Mouse (Mus musculus) right cerebral cortex, postnatal 25 days (tissue): ENCODE data around the gene Psmd11.
"Not testable (repeated sequence)": the region's sequence is repeated elsewhere in the genome, so short reads cannot be mapped to it uniquely, and the experiment has no call there.

ENCODE experiments used
- DNase-seq: peaks from one replicate; pipeline ENCODE4 v3.0.0; 2022

Gene Psmd11

DNA sequence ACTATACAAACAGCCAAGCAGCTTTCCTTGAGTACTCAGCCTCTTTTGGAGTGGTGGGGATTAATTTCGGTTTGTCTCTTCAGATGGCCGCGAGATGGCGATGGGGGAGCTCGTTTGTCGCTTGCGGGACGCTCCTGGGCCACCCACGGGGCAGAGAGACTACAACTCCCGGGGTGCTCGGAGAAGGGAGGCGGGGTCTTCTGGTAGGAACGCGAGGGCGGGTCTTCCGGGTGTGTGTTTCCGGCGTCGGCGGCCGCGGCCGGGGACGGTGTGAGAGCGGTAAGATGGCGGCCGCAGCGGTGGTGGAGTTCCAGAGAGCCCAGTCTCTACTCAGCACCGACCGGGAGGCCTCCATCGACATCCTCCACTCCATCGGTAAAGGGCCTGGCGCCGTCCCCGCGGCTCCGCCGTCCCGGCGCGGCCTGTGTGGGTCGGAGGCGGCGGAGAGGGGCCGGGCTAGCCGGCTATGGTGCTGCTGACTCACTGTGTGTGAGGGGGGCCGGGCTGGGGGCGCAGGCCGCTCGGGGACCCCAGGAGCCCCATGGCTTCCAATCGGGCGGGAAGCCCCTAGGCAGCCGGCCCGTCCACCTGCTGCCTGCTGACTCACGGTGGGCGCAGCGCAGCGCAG lies at the start of gene Psmd11:
Gene Psmd11 (plus strand): TSS at position 235 of the 628 bp plus-strand sequence.
- DNase-seq: peak; percentile 96

DNA sequence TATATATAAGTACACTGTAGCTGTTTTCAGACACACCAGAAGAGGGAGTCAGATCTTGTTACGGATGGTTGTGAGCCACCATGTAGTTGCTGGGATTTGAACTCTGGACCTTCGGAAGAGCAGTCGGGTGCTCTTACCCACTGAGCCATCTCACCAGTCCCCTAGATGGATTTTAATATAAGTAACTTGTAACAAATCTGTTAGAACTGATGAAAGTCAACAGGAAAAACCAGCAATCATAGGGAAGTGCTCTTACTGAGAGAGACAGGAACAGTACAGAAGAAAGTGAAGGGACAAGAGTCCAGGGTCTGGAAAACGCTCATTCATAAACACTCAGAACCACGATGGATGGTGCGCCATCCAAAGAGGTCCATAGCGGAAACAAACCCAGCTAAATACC lies 49.2 kb upstream of the Psmd11 start:
- DNase-seq: not testable (repeated sequence)

DNA sequence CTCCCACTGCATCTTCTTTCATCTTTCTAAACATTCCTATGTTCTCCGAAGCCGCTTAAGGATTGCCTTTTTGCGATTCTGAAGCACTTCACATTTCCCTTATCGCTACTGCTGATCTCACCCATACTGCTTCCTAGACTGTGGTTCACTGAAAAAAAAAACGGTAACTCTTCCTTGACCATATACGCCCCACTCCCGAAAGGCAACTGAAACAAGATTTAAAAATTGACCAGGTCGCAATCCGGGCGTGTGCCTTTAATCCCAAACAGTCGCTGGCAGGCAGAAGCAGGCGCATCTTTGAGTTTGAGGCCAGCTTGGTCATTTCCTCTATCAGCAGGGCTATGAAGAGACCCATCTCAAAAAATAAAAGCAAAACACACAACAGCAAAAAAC lies 45.8 kb upstream of the Psmd11 start:
- DNase-seq: peak; percentile 40

DNA sequence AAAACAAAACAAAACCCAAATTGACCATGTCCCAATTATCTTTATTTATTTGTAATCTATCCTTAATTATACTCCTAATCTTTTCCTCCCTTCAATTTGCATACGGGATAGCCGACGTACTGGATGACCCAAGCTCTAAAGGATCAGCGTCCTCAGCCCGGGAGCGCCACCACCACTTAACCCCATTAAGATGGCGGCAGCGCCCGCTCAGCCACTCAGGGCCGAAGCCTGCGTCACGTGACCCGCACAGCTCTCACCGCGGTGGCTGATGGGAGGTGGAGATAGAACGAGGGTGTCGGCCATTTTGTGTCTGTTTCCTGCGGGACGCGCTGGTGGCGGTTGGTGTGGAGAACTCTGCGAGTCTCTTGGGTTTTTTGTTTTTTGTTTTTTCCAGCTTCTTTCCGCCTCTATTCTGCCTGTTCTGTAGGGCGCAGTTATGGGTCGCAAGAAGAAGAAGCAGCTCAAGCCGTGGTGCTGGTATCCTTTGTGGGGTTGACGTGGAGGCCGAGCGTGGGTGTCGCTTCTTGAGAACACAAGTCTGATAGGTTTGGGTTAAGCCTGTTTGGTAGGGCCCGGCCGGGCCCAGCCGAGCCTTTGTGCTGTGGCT lies 45.3 kb upstream of the Psmd11 start, which contains the start of gene Zfp207:
Gene Zfp207 (plus strand): TSS at position 261 of the 607 bp plus-strand sequence.
- peak; percentile 98 for DNase-seq

DNA sequence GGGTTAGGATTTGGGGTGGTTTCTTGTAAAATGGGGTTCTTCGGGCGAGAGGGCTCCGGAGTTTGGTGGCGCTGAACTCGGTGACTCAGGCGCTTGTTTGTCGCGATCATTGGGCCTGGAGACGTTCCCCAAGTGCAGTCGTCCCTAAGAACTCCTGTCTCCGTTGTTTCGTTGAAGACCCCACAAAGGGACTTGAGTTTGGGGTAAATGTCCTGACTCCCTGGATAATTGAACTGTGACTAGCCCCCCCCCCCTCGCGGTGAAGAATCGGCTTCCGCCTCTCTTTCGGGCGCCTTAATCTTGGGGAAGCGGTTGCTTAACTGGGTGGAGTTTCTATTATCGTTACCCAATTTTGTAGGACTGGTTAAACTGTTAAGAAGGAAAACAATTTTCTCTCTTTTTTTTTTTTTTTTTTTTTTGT lies 44.8 kb upstream of the Psmd11 start:
- DNase-seq: no peak

DNA sequence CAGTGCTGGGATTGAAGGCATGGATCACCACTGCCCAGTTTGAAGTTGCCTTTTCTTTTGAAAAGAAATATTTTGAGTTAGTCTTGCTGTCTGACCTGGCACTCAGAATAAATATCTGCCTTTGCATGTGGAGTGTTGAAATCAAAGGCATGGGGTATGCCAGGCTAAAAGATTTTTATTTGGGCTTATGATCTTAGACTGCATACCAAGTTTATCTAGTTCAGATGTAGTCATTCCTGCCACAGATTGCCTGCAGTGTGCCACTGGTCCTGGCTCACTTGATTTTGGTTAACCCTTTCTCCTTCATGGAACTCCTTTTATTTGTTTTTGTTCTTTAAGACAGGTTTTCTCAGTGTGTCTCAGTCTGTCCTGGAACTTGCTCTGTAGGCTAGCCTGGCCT lies 44.0 kb upstream of the Psmd11 start:
- DNase-seq: no peak

DNA sequence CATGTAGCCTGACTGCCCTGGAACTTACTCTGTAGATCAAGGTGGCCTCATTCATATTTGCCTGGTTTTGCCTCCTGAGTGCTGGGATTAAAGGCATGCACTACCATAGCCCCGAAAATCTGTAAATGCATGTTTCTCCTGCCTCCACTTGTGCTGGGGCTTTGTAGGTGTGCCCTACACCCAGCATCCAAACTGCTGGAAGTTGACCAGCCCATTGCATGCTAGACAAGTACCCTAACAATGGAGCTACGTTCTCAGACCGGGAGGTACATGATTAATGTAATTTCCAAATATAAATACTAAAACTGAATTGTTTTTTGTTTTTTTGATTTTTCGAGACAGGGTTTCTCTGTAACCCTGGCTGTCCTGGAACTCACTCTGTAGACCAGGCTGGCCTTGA lies 43.4 kb upstream of the Psmd11 start:
- DNase-seq: no peak

DNA sequence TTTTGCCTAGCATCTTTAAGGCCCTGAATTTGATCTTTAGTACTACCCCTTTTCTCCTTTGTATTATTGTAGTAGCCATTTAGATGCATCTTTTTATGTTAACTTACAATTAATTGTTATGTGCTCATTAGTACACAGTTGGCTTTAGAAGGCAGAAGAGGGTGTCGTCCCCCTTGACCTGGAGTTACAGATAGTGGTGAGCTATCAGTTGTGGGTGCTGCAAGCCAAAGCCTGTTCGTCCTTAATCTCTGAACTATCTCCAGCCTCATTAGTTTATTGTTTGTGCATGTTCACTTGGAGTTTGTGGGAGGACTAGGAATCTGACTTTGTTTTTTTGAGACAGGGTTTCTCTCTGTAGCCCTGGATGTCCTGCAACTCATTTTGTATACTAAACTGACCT lies 41.6 kb upstream of the Psmd11 start:
- DNase-seq: no peak

DNA sequence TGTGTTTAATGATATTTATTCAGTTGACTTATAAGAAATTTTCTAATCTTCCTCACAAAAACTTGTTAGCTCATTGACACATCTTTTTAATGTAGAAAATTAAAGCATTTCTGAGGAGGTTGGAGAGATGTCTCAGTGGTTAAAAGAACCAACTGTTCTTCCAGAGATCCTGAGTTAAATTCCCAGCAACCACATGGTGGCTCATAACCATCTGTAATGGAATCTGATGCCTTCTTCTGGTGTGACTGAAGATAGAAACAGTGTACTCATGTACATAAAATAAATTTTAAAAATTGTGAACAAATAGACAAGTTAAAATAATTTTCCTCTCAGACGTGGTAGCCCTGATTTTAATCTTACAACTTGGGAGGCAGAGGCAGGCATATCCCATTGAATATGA lies 38.5 kb upstream of the Psmd11 start:
- no peak for DNase-seq

DNA sequence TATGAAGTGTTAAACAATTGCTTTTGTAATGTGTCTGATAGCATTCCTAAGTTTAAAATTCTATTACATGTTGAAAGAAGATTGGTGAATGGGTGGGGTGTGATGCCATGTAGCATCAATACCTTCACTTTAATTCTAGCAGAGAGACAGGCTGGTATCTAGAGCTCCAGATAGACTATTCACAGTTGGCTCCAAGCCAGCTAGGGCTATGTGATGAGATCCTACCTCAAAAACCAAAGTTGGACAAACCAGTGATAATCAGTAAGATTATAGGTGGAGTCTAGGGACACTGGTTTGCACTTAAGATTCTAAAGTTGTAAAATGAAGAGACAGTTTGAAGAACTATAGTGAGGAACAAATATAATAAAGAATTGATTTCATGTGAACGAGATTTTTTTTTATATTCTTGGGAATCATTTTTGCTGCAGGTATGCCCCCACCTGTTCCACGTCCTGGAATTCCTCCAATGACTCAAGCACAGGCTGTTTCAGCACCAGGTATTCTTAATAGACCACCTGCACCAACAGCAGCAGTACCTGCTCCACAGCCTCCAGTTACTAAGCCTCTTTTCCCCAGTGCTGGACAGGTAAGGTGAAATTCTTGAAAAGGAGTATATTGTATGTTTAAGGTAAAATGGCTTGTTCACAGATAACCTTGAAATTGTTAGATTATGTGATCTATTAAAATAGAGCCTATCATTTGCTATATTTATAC lies 36.9 kb upstream of the Psmd11 start:
- no peak for DNase-seq

DNA sequence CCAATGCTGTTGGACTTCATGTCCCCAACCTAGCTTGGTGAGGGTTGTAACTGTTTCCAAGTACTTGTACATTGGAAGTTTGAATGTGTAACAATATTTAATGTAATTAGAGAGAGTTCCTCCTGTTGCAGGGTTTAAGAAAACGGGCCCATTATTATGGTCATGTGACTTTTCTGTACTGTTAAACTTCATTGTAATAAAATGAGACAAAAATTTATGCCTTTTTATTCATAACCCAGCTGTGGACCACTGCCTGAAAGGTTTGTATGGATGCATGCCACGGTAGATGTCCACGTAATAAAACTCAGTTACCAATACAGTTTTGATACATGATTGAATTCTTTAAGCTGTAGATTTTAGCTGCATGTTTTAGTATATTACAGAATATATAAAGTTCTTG lies 32.5 kb upstream of the Psmd11 start:
- DNase-seq: no peak

DNA sequence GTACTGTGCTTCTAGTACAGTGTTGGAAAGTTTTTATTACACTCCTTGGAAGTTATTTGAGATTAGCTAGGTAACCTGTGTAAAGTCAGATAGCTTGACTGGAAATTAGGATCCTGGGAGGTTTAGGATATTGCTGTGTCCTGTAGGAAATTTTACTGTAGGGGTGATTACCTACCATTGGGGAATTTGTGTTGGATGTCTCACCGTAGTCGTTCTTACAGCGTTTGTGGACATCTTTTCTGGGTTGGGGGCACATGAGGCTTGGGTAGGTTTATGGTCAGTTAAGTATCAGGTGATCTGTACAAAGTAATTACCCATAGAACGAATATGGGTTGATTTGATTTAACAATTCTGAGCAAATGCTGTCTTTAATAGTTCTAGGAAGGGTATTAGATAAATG lies 31.8 kb upstream of the Psmd11 start:
- no peak for DNase-seq

DNA sequence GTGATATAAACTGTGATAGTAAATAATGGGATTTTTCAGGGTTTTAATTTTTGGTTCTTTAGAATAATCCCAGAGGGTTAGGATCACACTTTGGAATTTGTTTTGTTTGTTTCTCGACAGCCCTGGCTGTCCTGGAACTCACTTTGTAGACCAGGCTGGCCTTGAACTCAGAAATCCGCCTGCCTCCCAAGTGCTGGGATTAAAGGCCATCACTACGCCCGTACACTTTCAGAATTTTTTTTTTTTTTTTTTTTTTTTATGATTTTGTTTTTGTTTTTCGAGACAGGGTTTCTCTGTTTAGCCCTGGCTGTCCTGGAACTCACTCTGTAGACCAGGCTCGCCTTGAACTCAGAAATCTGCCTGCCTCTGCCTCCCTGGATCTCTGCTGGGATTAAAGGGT lies 20.5 kb upstream of the Psmd11 start:
- DNase-seq: not testable (repeated sequence)

DNA sequence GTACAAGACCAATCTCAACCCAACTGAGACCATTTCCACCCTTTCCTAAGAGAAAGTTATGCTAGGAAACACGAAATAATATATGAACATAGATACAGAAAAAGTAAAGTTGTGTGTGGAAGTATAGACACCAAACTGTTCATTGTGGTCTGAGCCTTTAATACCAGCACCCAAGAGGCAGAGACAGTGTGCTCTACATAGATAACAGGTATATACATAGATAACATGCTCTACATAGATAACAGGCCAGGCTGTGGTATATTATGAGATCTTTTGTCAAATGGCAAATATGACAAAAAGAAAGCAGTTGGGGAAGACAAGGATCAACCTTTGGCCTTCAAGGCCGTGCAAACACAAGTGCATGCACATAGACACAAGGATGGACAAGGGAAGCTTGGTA lies 18.0 kb upstream of the Psmd11 start:
- DNase-seq: no peak

DNA sequence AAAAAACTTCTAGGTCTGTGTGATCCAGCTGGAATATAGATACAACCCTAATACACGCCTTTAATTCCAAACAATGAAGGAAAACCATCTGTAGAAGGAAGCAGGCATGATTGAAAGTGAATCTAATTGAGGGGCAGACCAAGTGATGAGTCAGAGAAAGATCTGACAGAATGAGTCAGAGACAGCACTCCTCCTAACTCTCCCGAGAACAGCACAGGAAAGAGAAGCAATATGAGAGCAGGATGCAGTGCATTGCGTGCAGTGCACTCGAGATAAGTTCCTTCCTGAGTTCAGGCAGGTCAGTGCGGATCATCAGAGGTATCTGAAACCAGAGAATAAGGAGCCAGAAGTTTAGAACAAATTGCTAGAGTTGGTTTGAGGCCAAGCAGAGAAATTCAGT lies 11.3 kb upstream of the Psmd11 start:
- no peak for DNase-seq

DNA sequence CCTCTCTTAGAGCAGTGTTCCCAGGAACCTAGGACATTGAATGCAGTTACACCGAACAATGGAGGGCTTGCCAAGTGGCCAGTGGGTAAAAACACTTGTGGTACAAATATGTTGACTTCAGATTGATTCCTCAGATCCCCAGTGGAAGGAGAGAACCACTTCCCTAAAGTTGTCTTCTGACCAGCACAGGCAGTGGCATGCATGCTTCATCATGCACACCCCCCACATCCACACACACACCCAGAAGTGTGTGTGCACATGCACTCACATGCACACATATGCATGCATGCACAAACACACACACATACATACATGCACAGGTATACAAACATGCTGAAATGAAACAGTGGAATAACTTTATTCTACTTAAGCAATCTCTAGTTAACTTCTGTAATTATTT lies 8.7 kb upstream of the Psmd11 start:
- DNase-seq: no peak

DNA sequence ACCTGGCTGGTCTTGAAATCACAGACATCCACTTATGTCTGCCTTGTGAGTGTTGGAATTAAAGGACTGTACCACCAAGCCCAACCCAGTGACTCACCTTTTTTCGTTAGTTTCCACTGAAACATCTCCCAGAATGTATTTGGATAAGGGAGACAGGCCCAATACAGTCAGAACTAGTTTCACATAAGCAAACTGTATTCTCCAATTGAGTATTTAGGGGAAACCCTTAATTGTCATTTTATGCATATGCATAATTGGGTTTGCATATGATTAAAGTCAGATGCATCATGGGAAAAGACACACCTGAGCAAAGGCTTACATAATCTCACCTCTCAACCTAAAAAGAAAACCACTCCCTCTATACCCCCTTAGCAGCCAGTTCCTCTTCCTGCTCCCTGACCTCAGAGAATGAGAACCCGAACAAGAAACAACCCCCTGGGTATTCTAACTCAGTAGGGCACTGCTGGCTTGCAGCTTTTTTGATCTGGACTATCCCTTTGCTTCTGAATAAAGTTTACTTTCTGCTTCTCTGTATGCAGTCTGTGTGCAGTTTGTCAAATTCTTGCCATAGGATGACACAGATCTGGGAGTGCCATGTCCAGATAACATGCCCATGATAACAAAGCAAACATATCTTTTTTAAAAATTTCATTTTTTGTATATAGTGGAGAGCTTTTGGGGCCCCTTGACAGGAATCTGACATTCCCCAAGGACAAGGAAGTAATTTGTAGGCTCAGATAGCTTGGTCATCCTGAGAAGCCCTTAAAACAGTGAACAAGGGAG lies 8.0 kb upstream of the Psmd11 start:
- DNase-seq: no peak

DNA sequence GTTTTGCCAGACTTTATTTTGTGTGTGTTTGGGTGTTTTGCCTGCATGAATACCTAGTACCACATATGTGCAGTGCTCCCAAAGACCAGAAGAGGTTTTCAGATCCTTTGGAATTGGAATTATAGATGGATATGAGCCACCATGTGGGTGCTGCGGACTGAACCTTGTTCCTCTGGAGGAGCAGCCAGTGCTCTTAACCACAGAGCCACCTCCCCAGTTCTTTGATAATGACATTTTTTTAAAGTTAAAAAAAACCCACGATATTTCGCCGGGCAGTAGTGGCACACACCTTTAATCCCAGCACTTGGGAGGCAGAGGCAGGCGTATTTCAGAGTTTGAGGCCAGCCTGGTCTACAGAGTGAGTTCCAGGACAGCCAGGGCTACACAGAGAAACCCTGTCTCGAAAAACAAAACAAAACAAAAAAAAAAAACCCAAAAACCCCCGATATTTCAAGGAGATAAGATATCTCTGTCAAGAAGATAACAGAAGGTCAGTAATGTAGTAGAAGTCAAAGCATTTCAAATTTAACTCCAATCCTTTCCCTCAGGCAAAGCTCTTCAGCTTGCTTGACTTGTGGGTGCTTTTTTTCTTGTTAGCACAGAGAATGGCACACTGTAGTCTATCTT lies 6.9 kb upstream of the Psmd11 start:
- no peak for DNase-seq

DNA sequence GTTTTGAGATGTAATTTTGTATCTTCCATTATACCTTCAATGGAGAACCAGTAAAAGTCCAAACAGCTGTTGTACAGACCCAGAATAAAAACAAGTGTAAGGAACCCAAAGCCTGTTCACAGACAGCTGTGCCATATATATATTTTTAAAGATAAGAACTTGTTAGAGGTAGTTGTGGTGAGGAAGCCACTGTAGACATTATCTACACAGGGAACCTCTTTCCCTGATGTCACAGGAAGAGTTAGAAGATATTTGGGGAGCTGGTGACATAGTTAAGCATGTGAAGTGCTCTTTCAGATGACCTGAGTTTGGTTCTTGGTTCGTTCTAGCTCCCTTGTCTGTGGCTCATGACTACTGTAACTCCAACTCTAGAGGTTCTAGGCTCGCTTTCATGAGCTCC lies 3.7 kb upstream of the Psmd11 start:
- no peak for DNase-seq

DNA sequence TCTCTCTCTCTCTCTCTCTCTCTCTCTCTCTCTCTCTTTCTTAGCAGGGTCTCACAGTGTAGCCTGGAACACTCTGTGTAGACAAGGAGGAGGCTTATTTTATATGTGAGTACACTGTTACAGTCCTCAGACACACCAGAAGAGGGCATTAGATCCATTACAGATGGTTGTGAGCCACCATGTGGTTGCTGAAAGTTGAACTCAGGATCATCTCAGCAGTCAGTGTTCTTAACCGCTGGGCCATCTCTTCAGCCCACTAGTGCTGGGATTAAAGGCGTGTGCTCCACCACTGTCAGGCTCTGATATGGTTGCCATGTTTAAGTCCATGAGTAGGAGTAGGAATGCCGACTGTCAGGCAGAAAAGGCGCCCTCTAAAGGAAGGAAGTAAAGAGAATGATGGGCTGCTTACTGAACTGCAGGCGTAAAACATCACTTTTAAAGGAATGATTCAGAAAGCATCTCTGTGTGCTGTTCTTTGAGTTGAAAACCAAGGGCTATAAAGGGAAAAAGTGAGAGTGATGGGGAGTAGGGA lies 3.1 kb upstream of the Psmd11 start:
- no peak for DNase-seq

DNA sequence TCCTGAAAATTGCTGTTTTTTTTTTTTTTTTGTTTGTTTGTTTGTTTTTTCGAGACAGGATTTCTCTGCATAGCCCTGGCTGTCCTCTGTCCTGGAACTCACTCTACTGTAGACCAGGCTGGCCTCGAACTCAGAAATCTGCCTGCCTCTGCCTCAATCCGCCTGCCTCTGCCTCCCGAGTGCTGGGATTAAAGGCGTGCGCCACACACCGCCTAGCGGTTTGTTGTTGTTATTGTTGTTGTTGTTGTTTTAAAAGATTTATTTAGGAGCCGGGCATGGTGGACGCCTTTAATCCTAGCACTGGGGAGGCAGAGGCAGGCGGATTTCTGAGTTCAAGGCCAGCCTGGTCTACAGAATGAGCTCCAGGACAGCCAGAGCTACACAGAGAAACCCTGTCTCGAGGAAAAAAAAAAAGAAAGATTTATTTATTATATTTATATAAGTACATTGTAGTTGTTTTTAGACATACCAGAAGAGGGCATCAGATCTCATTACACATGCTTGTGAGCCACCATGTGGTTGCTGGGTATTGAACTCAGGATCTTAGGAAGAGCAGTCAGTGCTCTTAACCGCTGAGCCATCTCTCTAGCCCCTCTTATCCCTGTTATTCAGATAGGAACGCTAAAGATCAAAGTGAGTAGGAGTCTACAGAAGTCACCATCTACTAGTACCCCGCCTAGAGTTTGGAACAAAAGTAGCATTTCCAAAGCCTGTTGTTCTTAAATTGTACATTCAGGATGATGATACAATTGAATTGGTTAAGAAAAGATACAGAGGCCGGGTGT lies 2.2 kb upstream of the Psmd11 start:
- not testable (repeated sequence) for DNase-seq

DNA sequence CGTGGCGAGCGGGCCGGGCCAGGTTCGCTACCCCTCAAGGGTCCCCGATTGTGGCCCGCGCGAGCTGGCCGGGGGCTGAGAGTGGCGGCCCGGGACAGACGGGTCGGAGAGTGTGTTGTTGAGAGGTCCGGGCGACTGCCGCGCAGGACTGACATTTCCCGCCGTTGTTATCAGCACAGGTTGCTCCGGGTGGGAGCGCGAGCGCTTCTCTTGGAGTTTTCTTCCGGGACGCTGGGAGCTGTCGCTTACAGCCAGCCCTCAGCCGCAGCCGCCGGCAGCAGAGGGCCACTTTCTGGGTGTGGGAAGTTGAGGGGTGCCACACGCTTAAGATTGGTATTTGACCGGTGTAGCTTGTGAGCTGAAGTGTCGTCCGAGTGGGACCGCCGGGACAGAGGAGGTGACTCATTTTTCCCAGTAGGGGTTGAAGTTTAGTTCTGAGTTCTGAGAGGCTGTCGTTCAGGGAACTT lies 627 bp downstream of the Psmd11 start:
- peak; percentile 55 for DNase-seq
